Comparison of ENCODE assay signal across 9 mouse cellular contexts in the genomic region with DNA sequence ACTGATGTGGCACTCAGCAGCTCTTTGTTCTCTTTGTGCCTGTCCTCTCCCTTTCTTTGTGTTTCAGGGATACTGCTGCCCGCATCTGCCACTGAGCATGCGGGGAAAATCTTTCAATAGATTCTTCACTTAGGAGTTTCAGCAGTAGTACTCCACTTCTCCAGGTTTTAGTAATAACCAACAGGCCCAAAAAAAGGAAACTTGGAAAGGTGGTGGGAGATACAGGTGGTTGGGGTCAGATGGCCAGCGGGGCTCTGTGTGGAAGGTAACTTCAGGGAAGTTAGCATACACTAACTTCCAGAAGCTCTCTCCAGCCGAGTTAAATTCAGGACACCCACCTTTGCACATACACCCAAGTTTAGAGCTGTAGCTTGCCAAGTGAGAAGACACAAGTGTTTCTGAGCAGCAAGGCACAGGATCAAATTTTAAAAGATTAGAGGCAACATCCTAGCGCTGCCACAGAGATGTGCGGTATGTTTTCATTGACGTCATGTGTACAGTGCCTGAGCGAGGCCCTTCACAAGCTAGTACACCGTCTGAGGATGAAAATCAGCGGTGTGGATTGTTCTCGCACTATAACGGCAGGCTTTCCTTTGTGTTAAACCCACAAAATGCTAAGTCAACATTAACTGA. TPM values are rescaled to one million over a fixed set of nuclear protein-coding genes. Genes with fewer than 3 reads are reported as not detected.
A peak's percentile ranks its signal among the peaks of the same experiment; 100 is the strongest.
DNase-seq lines count a peak whose midpoint lies in the region; ATAC-seq and TF ChIP-seq lines count a peak whose summit lies in the region.
"Had no signal": no experiment of that assay in that cellular context is flagged by ENCODE, and none has a peak within 500 bp of the region (broad histone marks: within the 10 kb centered on the region; RNA-seq: fewer than 3 reads in every experiment).

No protein-coding gene starts in this region.

- H3K27me3 ChIP-seq in thymus, adult 2 months (ENCODE audit: control insufficient read depth, insufficient read depth, low read length): no peaks in the 10 kb centered on the region
- H3K27me3 ChIP-seq in embryonic facial prominence, embryonic 14.5 days (replicated peaks; ENCODE audit: control insufficient read depth, insufficient read depth, low read length): peaks cover 36% of the 10 kb centered on the region

- 33% methylated on average over 12 of the region's 12 CpGs for WGBS in thymus, adult 2 months
- WGBS in embryonic facial prominence, embryonic 14.5 days: 38% methylated on average over 12 of the region's 12 CpGs

- no peak for ATAC-seq in embryonic facial prominence, embryonic 14.5 days (ENCODE audit: low read depth)

- no peak for TF ChIP-seq CTCF in thymus, adult 2 months (IDR thresholded peaks at IDR 0.05; ENCODE audit: borderline replicate concordance, control insufficient read depth, extremely low read depth, insufficient read depth, low read length, poor library complexity)
- no peak for TF ChIP-seq CTCF in left cerebral cortex, adult 2 months (IDR thresholded peaks at IDR 0.05)

- no peak overlapping the region; the same call in 1 of the 2 replicates for H3K4me2 ChIP-seq in embryonic facial prominence, embryonic 14.5 days (ENCODE audit: low read depth, low read length)

- no peak for TF ChIP-seq POLR2A in thymus, adult 2 months (IDR thresholded peaks at IDR 0.05; ENCODE audit: control insufficient read depth, extremely low read depth, insufficient read depth, low read length, poor library complexity)

- intact Hi-C loops in left cerebral cortex, adult 2 months (cut with DNase I): loop anchor here (10.0 kb wide), 1 partner anchor 304 kb away; a partner anchor contains a TSS

- no peak overlapping the region for H3K4me3 ChIP-seq in thymus, adult 2 months (ENCODE audit: control insufficient read depth, insufficient read depth, low read length)
- H3K4me3 ChIP-seq in embryonic facial prominence, embryonic 14.5 days (ENCODE audit: low read depth, low read length): no peak overlapping the region
- no peak overlapping the region for H3K4me3 ChIP-seq in left cerebral cortex, adult 2 months
- H3K4me3 ChIP-seq: megakaryocyte, embryonic 14.5 days had no signal

- no peak overlapping the region for H3K27ac ChIP-seq in thymus, adult 2 months (ENCODE audit: control insufficient read depth, insufficient read depth, low read length)
- no peak overlapping the region for H3K27ac ChIP-seq in embryonic facial prominence, embryonic 14.5 days (replicated peaks; ENCODE audit: low read depth, low read length)
- no peak overlapping the region for H3K27ac ChIP-seq in left cerebral cortex, adult 2 months

- H3K36me3 ChIP-seq in thymus, adult 2 months (ENCODE audit: control insufficient read depth, insufficient read depth, low read length): no peaks in the 10 kb centered on the region
- no peaks in the 10 kb centered on the region for H3K36me3 ChIP-seq in embryonic facial prominence, embryonic 14.5 days (ENCODE audit: control insufficient read depth, insufficient read depth, low read length)

- peak; percentile 18 for DNase-seq in thymus, adult 2 months
- DNase-seq in thymus, postnatal 10 days (ENCODE audit: low spot score in 2 of 2): no peak
- peak; percentile 14 for DNase-seq in embryonic facial prominence, embryonic 14.5 days (ENCODE audit: low spot score)
- peak; percentile 9 for DNase-seq in kidney, postnatal 10 days
- DNase-seq in telencephalon, adult 2 months (ENCODE audit: low read depth, low spot score): peak; percentile 75
- DNase-seq in urinary bladder, postnatal 4 days (ENCODE audit: low spot score in 2 of 2): no peak
- DNase-seq in left cerebral cortex, adult 2 months (ENCODE audit: extremely low spot score in 1 of 2, low spot score in 2 of 2): no peak
- no peak for DNase-seq in layer of hippocampus, adult 8-10 months (ENCODE audit: low spot score in 2 of 2)

- no peak overlapping the region for H3K9ac ChIP-seq in embryonic facial prominence, embryonic 14.5 days (ENCODE audit: low read depth, low read length)

- H3K9me3 ChIP-seq in embryonic facial prominence, embryonic 14.5 days (ENCODE audit: control insufficient read depth, low read length): no peaks in the 10 kb centered on the region
- H3K9me3 ChIP-seq: megakaryocyte, embryonic 14.5 days had no signal

- peaks cover 12% of the 10 kb centered on the region for H3K4me1 ChIP-seq in thymus, adult 2 months (replicated peaks; ENCODE audit: control insufficient read depth, insufficient read depth, low read length)
- H3K4me1 ChIP-seq in embryonic facial prominence, embryonic 14.5 days (ENCODE audit: control insufficient read depth, insufficient read depth, low read length): peaks cover 9% of the 10 kb centered on the region; the same call in 1 of the 2 replicates

RNA-seq across cellular contexts. Expression of a gene that starts 1.3 kb away (rescaled TPM):
- polyA plus RNA-seq in thymus, adult 2 months (2012; rRNA removed): 52.7 and 53.0 TPM in 2 replicates
- polyA plus RNA-seq in embryonic facial prominence, embryonic 14.5 days (2014; fragmentation: Nextera tagmentation; extraction: Ambion mirVana): 2.7 and 3.1 TPM in 2 replicates
- 10 to 100 TPM; 41.6 to 42.4 TPM for total RNA-seq in left cerebral cortex, adult 2 months (2021)
- total RNA-seq in layer of hippocampus, adult 8-10 months (2022): 10 to 100 TPM; 53.3 to 59.5 (median 55.2) TPM

Comparison
In these comparisons a context has a peak if more than half of its experiments do, and no peak if none do; other contexts are left out.
1. DNase-seq: peak in thymus, adult 2 months (single experiment), embryonic facial prominence, embryonic 14.5 days (single experiment), kidney, postnatal 10 days (single experiment) and telencephalon, adult 2 months (single experiment); none in thymus, postnatal 10 days (0 of 2), urinary bladder, postnatal 4 days (0 of 2), left cerebral cortex, adult 2 months (0 of 2) and layer of hippocampus, adult 8-10 months (0 of 2).